Mouse (Mus musculus) telencephalon, adult 2 months (tissue): Measurements from ENCODE around the gene Hes1.

Experiments
- DNase-seq: peaks from one replicate; pipeline ENCODE4 v3.0.0-alpha.2; 2011; ENCODE audit warnings: low read depth, low spot score

Gene Hes1

GRCm38 (mm10) chr16:30063984-30064453 is at the start of gene Hes1:
Hes1 (plus strand) TSS chr16:30064384.
- DNase-seq: no peak

GRCm38 (mm10) chr16:30016064-30016463 is 48.1 kb upstream of the Hes1 start:
- DNase-seq: no peak

- no peak for DNase-seq
These were observed 44.1 kb upstream of the Hes1 start for GRCm38 (mm10) chr16:30020124-30020523.

- no peak for DNase-seq
These were observed 41.8 kb upstream of the Hes1 start for GRCm38 (mm10) chr16:30022352-30022751.

- no peak for DNase-seq
These were observed 41.0 kb upstream of the Hes1 start for GRCm38 (mm10) chr16:30022890-30023797.

GRCm38 (mm10) chr16:30024681-30025262 is 39.4 kb upstream of the Hes1 start:
- peak; percentile 45 for DNase-seq

GRCm38 (mm10) chr16:30028184-30028583 is 36.0 kb upstream of the Hes1 start:
- DNase-seq: no peak

GRCm38 (mm10) chr16:30029264-30030003 is 34.8 kb upstream of the Hes1 start:
- no peak for DNase-seq

- no peak for DNase-seq
These were observed 31.8 kb upstream of the Hes1 start for GRCm38 (mm10) chr16:30032326-30032904.

- no peak for DNase-seq
These were observed 30.8 kb upstream of the Hes1 start for GRCm38 (mm10) chr16:30033390-30033789.

- DNase-seq: no peak
These were observed 30.2 kb upstream of the Hes1 start for GRCm38 (mm10) chr16:30034001-30034400.

GRCm38 (mm10) chr16:30034521-30034920 is 29.7 kb upstream of the Hes1 start:
- no peak for DNase-seq

- DNase-seq: no peak
These were observed 29.2 kb upstream of the Hes1 start for GRCm38 (mm10) chr16:30034979-30035440.

- no peak for DNase-seq
These were observed 28.1 kb upstream of the Hes1 start for GRCm38 (mm10) chr16:30036104-30036503.

- no peak for DNase-seq
These were observed 25.3 kb upstream of the Hes1 start for GRCm38 (mm10) chr16:30038663-30039593.

- DNase-seq: no peak
These were observed 24.3 kb upstream of the Hes1 start for GRCm38 (mm10) chr16:30039841-30040240.

GRCm38 (mm10) chr16:30042859-30043258 is 21.3 kb upstream of the Hes1 start:
- no peak for DNase-seq

GRCm38 (mm10) chr16:30045615-30046014 is 18.6 kb upstream of the Hes1 start:
- DNase-seq: no peak

- DNase-seq: no peak
These were observed 17.2 kb upstream of the Hes1 start for GRCm38 (mm10) chr16:30047010-30047409.

GRCm38 (mm10) chr16:30047421-30047831 is 16.8 kb upstream of the Hes1 start:
- no peak for DNase-seq
